Mouse (Mus musculus) central nervous system, embryonic 11.5 days (tissue): ENCODE results near the gene Rtl5. TPM values are rescaled to one million over a fixed set of nuclear protein-coding genes. Genes with fewer than 3 reads are reported as not detected.

Experiments
- polyA plus RNA-seq: library from polyadenylated mRNA; depleted of rRNA; stranded (reverse); fragments of >200 nt; gene quantifications from 2 replicates; pipeline ENCODE4 v1.2.3, GENCODE M21; 2012; rRNA removed

Rtl5 gene
- 35.9 and 53.3 TPM in 2 replicates for polyA plus RNA-seq

DNA sequence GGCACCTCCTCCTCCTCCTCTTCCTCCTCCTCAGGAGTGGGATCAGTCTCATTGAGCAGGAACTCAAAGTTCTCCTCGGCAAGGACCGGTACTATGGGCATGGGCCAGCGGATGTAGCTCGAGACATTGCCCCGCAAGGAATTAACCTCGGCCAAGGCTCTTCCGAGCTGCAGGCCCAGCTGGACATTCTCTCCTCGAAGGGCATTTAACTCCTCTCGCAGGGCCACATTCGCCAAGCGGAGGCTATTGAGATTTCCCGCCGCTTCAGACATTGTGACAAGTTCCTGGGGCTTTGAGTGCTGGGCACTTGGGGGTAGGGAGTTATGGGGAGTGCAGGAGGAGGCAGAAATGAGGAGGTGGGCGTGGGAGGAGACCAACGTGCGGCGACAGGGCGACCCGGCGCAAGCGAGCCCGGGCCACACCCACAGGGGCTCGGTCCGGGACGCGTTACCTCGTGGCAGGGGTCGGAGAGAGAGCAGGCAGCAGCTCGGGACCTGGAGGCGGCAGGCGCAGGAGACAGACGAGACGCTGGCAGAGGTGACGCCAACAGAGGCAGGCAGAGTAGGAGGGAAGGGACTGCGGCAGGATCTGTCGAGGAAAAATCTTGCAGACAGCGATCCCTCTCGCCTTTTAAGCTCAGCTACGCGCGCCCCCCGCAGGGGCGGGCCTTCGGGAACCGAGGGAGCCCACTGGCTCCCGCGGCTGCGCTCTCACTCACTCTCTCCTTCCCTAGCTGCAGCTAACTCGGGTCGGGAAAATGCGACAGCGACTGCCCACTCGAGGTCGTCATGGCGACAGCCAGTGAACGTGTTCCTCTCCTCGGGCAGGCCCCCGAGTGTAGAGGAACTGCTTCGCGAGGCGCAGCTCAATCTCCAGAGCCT, at the start of gene Rtl5:
Gene Rtl5, minus strand, starts transcription at position 714 of the 881 bp plus-strand sequence.

GRCm38 (mm10) chrX:102119042-102119864, 48.1 kb upstream of the Rtl5 start, which contains the start of gene Pin4:
Gene Pin4 (plus strand): TSS chrX:102119447.

Other genes starting within 250 kb of the Rtl5 start
- 2.9 and 5.8 TPM in 2 replicates for gene Nhsl2, start 221.9 kb downstream of the Rtl5 start, polyA plus RNA-seq
- gene Pin4, start 48.1 kb upstream of the Rtl5 start, polyA plus RNA-seq, result 87.6 and 98.2 TPM in 2 replicates
- gene Ercc6l, start 85.8 kb upstream of the Rtl5 start, polyA plus RNA-seq, result 8.4 and 12.2 TPM in 2 replicates
- 1,543 and 2,213 TPM in 2 replicates for gene Rps4x, start 118.1 kb upstream of the Rtl5 start, polyA plus RNA-seq
- gene Cited1, start 180.9 kb upstream of the Rtl5 start, polyA plus RNA-seq, result 35.1 and 40.4 TPM in 2 replicates